Mouse (Mus musculus) heart, postnatal 25 days (tissue): ENCODE data around the gene Ltbp1. TPM values are rescaled to one million over a fixed set of nuclear protein-coding genes. Genes with fewer than 3 reads are reported as not detected.
"Not testable (repeated sequence)": the region's sequence is repeated elsewhere in the genome, so short reads cannot be mapped to it uniquely, and the experiment has no call there.

Experiments used
- DNase-seq: peaks from one replicate; pipeline ENCODE4 v3.0.0; 2022; ENCODE audit warnings: low spot score
- intact Hi-C: fragments of 180-260 bp; cut with DNase I; formaldehyde crosslinking; loops from one replicate; pipeline ENCODE4 v1.15.1; 2025
- total RNA-seq, 2 experiments: library from RNA; stranded (reverse); gene quantifications; 2 replicates each; pipeline ENCODE4 v1.2.3; 2021

Ltbp1 gene
- total RNA-seq, 2 experiments from 2014 or later = 41.5 to 44.7 TPM

DNA sequence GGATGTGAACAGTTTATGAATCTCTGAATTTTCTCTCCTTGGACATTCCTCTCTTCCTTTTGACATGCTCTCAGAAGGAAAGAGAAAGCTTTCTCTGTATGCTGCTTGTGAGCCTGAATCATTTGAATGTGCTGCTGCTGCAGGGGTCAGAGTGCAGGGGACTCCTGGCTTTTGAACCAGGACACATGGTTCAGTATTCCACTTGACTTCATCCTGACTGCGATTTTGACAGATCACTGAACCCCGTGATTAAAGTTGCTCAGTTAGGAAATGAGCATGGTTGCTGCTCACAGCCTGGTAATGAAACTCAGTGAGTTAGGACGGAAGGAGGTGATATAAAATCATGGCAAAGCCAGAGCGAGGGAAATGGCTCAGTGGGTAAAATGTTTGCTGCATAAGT is 95.8 kb downstream of the Ltbp1 start:
- intact Hi-C loops = no loop called here
- no peak for DNase-seq

DNA sequence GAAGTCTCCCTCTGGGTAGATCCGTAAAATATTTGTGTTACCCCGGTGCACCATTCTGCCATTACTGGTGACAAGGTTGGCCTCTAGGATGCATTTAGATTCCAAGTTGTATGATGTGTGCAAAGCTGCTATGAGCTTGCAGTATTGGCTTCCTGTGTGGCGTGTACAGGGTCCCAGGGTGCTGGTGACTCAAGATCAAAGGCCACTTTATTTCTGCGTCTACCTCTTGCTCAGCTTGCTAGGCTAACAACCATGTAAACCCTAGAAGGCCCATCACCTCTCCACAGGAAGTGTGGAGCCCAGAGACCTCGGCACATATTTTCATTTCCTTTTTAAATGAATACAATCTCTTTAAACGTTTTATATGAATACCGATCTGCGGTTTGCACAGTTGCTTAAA is 96.6 kb downstream of the Ltbp1 start:
- intact Hi-C loops = no loop called here
- DNase-seq = no peak

DNA sequence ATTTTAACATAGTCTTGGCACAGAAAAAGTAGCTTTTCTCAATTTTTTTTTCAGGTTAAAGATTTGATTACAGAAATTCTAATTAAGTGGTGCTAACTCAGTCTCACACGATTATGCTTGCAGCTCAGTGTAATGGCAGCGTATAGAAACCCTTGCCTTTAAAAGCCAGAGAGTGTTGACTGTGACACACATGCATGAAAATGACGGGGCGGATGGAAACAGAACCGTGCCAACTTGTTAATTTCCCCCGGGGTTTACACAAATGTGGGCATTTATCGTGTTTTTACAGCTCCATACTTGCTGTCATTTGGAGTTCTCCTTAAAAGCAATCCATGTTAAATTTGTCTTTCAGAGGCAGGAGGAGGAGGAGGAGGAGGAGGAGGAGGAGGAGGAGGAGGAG is 102.0 kb downstream of the Ltbp1 start:
- intact Hi-C loops = no loop called here

DNA sequence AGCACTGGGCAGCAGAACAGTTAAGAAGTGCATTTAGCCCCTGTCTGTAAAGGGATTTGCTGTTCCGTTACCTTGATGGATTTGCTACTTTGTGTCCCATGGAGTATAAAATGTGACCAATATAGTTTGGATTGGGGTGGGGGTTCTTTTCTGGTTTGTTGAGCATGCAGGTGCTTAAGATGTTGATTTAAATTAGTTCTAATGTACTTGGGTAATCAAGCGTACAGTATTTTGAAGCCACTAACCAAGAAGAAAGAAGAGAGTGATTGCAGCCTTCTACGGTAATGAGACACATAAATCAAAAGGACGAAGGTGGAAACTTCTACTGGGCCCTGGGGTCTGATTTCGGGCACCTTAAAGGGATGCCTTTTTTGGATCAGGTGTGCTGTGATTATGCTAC is 102.5 kb downstream of the Ltbp1 start:
- intact Hi-C loops = no loop called here
- DNase-seq = no peak

More for the DNA sequence above, 102.0 kb downstream of the Ltbp1 start:
- no peak for DNase-seq

DNA sequence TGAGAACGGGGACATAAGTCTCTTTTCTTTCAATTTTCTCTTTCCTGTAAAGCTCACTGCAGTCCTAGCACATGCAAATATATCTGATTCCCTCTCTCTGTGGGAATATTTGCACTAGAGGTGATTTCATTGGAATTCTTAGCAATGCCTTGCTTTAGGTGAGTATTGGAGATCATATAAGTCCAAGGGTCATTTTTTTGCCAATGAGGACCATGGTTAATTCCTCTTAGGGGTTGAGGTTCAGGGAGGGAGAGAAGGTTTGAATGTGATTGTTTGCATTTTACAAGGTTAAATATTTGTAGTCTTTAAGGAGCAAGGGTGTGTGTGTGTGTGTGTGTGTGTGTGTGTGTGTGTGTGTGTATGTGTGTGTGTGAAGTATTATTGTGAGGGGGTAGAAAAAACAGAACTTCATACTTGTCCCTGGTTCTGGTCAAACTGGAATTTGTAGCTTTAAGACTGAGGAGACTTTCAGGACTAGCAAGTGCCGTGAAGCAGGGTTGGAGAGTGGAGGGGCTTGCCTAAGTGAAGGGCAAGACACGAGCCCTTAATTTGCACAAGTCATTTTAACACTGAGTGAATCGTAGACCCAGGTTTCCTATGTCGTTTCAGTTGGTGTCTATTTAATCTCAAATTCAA is 103.8 kb downstream of the Ltbp1 start:
- intact Hi-C loops = no loop called here
- no peak for DNase-seq

DNA sequence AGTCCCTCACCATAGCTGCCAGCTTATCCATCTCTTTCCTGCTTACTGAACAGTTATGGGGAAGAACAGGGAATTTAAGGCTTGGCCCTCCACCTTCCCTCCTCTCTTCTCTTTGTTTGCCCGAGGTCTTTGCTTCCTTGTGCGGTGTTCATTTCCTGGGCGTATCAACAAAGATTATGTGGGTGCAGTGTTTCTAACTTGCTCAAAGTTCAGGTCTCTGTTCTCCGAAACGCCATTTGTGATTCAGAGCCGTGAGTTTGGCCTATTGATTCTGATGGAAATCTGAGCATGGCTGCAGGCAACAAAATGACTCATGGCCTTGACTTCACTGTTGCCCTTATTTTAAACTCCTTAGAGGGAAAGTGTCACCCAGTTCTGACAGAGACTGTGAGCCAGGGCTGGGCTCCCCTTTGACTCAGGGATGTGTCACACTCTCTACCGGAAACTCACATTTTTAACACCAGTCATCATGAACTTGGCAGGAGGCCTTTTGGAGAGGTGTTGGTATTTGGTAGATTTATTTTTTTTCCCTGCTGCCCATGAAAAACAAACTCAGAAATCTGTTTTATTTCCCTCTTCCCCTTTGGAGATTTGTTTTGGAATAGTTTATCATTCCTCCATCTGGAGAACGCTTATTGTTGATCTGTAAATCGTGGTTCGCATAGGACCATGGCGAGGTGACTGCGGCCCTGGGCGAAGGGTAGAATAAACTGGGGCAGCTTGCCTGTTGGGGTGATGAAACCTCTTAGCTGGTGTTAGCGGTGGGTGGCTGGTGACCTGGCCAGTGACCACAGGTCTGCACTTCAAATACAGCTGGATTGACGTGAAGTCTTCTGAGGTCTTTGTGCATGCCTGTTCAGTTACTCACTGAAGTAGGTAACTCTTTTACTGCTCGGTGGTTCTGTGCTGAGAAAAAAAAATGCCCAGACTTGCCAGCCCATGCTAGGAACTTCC is 105.2 kb downstream of the Ltbp1 start:
- DNase-seq = peak; percentile 23
- intact Hi-C loops = no loop called here

DNA sequence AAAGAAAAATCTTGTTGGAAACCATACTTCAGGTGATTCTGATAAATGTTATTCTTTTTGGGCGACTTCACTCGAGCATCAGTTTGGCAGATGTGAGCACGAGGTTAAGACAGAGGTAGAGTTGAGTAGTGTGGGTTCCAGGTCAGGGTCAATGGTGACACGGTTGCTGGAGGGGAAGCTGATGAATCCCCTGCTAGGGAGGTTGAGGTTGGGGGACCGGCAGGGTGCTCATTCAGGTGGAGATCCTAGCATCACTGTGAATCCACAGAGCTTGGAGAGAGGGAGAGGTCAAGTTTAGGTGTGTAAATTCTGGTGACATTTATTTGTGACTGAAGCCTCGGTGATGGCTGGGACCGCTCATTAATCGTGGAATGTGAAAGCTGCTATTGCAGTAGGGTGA is 110.2 kb downstream of the Ltbp1 start:
- no peak for DNase-seq
- intact Hi-C loops = no loop called here

DNA sequence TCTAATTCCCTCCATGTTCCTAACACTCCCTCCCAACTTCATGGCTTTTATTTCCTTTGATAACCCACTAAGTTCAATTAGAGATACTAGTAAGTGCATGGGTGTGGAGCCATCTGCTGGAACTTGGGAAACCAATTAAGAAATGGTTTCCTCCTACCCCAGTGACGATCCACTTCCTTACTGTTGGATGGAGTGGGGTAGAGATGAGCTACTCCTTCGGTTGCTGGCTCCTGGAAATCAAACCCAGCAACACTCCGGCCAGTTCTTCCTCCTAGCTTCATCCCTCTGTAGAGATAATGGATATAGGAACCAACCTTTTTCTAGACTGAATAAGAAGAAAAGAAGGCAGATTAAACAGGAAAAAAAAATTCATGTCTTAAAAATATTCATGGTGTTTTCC is 113.5 kb downstream of the Ltbp1 start:
- DNase-seq = no peak
- intact Hi-C loops = no loop called here

DNA sequence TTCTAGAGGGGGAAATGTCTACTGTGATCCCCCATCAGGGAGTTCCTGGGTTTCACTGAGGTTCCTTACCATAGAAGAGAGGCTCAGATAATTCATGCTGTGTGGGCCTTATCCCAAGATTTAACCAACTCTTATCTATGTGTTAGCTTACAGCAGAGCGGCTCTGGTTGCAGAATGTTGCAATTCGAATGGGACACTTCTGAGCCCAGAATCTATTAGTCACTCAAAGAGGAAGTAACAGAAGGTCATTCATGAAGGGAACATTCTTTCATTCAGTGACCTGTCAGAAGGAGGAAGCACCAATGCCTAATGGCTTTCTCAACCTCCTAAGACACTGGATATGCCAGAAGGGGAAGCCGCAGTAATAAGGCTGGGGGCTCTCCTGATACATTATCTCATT is 114.1 kb downstream of the Ltbp1 start:
- DNase-seq = no peak
- intact Hi-C loops = no loop called here

DNA sequence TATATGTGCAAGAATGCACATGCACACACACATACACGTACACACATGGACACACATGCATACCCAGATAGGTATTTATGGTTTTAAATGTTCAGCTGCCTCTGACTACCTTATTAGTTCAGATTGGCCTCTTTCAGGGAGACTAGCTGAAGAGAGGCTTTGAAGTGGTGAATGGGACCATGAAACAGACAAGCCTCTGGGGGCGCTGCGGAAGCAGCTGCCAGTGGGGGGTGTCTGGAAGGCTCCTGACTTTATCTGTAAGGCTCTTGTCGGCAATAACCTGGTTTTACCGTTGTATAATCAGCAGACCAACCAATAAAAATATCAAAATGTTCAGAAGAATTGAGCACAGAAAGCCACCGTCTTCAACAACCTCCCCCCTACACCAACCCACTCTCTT is 114.7 kb downstream of the Ltbp1 start:
- no peak for DNase-seq
- intact Hi-C loops = no loop called here

DNA sequence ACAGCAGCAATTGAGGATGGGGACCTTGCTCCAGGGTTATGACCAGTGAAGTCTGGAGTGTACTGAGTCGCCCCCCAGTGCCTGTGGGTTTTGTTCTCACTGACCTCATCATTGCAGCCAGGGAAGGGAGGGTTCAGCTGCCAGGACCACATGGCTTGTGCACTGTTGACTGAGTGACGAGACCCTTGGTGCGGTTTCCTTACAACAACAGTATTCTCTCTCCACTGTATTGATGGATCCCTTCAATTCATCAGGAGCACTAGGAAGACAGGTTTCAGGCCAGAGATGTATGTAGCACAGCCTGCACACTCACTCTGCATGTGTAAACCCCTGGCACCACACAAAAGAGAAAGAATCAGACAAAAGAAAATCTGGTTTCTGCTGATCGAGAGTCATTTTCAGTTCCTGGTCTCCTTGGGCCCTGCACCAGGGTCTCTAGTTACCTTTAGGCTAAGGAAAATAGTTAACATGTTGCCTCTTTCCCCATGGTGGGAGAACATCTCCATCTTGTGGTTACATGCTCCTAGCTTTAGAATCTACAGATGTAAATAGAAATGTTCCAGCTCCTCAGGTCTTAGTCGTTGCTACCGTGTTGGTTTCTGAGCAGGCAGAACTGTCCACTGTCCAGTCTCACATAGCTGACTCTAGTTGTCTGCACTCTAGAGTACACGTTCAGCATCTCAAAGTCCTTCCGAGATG is 117.4 kb downstream of the Ltbp1 start:
- intact Hi-C loops = no loop called here
- no peak for DNase-seq

DNA sequence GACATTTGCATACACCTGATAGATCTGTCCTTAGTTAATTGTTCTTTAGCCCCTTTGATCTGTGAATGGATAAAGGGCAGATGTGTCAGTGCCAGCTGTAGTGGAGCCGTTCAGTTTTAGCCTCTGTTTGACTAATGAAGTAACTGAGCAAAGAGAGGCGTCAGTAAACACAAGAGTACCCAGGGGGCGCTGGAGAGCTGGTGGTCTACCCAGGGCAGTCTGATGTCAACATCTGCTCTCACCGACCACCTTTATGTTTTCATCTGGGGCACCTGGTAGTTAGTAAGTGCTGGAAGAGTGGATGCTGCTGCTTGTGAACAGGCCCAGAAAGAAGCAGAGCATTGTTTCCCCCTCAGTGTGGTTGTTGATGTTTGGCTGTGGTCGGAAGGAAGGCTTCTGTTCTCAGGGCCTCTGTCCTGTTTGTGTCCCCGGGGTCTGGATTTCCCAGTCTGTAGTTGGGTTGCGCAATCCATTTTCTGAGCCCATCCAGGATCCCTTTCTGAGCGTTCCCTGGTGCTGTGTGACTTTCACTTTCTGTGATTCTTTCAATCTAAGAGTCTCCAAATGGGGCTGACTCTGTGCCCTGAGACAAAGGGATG is 123.1 kb downstream of the Ltbp1 start:
- intact Hi-C loops = no loop called here
- DNase-seq = peak; percentile 58

DNA sequence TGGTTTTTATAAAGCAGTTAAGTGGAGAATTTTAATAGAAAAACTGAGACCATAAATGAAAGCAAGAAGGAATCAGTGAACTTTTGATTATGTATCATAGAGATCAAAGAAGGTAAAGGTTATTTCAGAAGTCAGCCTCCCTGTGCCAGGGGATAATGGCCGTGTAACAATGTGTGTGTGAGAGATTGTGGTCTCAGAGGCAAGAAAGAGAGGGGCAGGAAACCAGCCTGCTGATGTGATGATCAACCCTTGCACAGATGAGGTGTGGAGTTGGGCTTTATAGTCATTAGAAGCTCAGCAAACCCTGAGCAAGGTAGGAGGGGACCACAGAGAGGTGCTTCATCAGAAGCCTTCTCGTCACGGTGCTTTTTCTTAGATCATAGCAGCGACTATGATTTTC is 128.6 kb downstream of the Ltbp1 start:
- intact Hi-C loops = no loop called here
- DNase-seq = no peak

DNA sequence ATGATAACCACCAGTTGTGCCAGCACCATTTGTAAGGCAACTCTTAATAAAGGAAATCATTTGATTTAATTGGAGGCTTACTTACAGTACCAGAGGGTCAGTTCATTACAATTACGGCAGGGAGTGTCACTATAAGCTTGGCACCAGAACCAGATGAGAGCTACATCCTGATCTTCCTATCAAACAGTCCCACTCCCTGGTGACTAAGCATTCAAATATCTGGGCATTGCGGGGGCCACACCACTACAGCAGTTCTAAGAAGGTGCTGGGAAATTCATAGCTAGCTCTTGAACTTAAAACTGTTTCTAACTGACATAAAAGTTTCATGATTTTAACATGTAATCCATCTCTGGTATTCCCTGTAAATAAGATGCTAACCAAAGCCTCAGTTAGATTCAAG is 134.4 kb downstream of the Ltbp1 start:
- no peak for DNase-seq
- intact Hi-C loops = no loop called here

DNA sequence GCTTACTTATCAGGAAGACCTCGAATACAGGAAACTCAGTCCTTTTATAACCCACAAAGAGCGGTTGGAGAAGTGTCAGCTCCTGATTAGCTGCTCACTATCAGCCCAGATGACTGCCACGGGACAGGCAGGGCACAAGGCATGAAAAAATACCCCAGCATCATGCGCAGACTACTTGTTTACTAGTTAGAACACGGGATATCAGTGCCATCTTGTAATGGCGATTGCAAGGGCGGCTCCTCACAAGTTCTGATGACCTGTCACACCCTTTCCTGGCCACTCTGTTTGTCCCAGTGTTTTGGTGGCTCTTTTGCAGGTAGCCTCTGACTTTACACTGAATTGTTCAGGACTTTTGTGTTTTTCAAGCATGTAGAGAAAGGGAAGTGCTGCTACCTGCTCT is 137.5 kb downstream of the Ltbp1 start:
- intact Hi-C loops, DNase-seq: not testable (repeated sequence)

DNA sequence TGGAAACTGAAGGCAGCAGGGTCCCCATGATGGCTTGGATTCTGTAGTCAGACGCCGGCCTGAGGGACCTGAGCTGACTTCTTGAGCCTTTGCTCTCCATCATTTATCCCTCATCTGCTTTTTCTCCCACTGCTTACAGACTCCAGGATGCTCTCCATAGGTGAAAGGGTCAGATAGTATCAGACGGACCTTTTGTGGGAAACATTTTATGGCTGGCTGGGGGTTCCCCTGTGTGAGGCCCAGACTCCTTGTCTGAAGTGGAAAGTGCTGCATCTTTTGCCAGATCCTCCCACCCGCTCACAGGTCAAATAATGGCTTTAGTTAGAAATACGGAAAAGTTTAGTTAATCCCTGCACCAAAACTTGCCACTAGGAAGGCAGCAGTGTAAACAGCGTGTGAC is 138.6 kb downstream of the Ltbp1 start:
- DNase-seq = no peak
- intact Hi-C loops = no loop called here

DNA sequence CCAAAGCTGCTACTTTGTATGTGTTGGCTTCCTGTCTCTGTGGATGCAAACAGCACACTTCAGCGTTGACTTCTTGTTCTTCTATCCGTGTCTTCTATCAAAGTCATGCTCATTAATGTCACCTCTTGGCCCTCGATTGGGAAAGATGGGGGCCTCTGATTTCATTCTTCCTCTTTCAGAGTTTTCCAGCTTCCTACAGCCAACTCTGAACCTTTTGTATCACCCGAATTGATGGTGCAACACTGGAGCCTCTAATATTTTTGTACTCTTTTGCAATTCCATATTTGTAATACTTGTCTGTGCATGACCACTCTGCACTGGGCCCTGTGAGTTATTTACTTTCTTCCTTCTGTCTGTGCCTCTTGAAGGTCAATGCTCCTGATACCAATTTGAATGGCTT is 141.8 kb downstream of the Ltbp1 start:
- DNase-seq = no peak
- intact Hi-C loops = no loop called here

DNA sequence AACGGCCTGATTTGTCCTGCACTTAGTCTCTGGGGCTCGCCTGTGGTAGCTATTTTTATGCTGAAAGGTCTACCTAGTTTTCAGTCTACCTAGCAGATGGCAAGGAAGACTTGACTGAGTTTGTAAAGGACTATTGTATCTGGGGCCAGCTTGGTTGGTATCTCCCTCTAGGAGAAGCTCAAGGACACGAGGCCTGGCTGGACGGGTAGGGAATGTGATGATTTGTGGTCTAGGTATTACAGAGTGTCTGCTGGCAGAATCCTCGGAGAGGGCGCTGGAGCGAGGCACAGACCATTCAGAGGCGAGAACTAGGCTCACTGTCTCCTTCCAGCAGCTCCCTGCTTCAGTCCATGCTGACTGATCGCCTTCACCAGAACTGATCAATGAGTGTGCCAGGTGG is 146.4 kb downstream of the Ltbp1 start:
- intact Hi-C loops = no loop called here
- no peak for DNase-seq

DNA sequence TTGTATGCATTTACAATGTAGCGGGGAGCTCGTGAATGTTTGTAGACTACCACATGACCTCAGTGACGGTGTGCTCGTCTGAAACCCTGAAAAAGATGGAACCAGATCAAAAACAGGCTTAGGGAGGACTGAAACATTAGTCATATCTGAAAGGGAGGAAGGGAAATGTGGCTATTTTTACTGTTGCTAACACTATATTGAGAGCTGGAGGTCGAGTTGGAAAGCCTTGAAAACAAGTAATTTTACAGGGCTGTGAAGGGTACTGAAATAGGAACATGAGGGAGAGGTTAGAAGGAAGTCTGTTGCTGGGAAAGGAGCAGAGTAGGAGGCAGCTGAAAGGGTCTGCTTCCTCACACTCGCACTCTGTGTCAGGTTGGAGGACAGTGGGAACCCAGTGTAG is 147.7 kb downstream of the Ltbp1 start:
- no peak for DNase-seq
- intact Hi-C loops = no loop called here

DNA sequence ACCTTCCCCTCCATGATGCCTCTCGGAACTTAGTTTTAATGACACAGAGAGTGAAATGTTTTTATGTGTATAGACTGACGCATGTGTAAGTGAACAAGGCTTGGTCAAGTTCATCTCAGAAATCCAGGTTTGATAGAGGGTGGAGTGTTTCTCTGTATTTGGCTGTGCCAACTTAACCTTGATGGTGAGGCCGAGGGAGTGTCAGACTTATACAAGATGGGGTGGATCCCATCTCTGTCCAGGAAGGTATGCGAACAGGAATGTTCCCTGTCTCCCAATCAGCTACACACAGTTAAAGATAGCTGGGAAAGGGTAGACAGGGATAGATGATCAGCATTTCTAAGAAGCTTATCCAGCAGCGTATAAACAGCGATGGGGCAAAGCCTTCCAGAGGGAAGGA is 153.0 kb downstream of the Ltbp1 start:
- no peak for DNase-seq
- intact Hi-C loops = no loop called here
